8 mouse cellular contexts compared by ENCODE assay signal in the genomic region with DNA sequence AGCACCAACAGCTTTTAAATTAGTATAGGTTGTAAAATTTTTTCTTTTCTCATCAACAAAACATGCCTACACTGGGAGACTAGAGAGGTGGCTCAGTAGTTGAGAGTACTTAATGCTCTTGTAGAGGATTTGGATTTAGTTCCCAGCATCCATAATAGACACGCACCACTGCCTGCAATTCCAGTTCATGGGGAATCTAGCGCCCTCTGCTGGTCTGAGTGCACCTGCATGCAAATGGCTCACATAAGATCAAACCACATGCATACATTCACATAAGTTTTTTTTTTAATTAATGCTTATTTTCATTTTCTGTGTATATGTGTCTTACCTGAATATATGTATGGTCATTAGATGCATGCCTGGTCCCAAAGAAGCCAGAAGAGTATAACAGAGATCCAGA. TPM values are rescaled to one million over a fixed set of nuclear protein-coding genes. Genes with fewer than 3 reads are reported as not detected.
DNase-seq lines count a peak whose midpoint lies in the region; ATAC-seq and TF ChIP-seq lines count a peak whose summit lies in the region.

No protein-coding gene starts in this region.

- no peaks in the 10 kb centered on the region for H3K36me3 ChIP-seq in midbrain, embryonic 10.5 days
- no peaks in the 10 kb centered on the region for H3K36me3 ChIP-seq in midbrain, embryonic 13.5 days
- no peaks in the 10 kb centered on the region for H3K36me3 ChIP-seq in limb, embryonic 10.5 days

- no peak for TF ChIP-seq POLR2A in bone marrow macrophage, adult 2 months (IDR thresholded peaks at IDR 0.05; ENCODE audit: borderline replicate concordance, low read depth, low read length)

- peak; percentile 40 to 62 for DNase-seq in cerebellum, postnatal 14 days
- DNase-seq in cerebellum, adult 11-12 months, result no peak
- peak; percentile 28 for DNase-seq in midbrain, embryonic 10.5 days (ENCODE audit: low spot score)
- peak; percentile 41 for DNase-seq in limb, embryonic 10.5 days (ENCODE audit: low spot score)
- DNase-seq in thymus, postnatal 14 days, result peak; percentile 49
- no peak for DNase-seq in urinary bladder, adult 2 months (ENCODE audit: low spot score)

- H3K4me2 ChIP-seq in midbrain, embryonic 13.5 days (replicated peaks), result no peak overlapping the region

- TF ChIP-seq CTCF in bone marrow macrophage, adult 2 months (IDR thresholded peaks at IDR 0.05; ENCODE audit: low read depth, low read length), result peak; percentile 82

- 52% methylated on average over 2 of the region's 2 CpGs for whole genome bisulfite sequencing in midbrain, embryonic 10.5 days
- 31% methylated on average over 2 of the region's 2 CpGs for WGBS in midbrain, embryonic 13.5 days
- WGBS in limb, embryonic 10.5 days, result 41% methylated on average over 2 of the region's 2 CpGs

- H3K9ac ChIP-seq in midbrain, embryonic 13.5 days (replicated peaks), result no peak overlapping the region

- H3K4me3 ChIP-seq in midbrain, embryonic 10.5 days, result no peak overlapping the region
- H3K4me3 ChIP-seq in midbrain, embryonic 13.5 days (replicated peaks), result no peak overlapping the region
- H3K4me3 ChIP-seq in bone marrow macrophage, adult 2 months (ENCODE audit: insufficient read depth, low read length), result no peak overlapping the region
- H3K4me3 ChIP-seq in limb, embryonic 10.5 days, result no peak overlapping the region

- H3K27ac ChIP-seq in midbrain, embryonic 10.5 days (replicated peaks), result no peak overlapping the region
- no peak overlapping the region for H3K27ac ChIP-seq in midbrain, embryonic 13.5 days
- no peak overlapping the region for H3K27ac ChIP-seq in bone marrow macrophage, adult 2 months (ENCODE audit: insufficient read depth, low read depth, low read length)
- no peak overlapping the region for H3K27ac ChIP-seq in limb, embryonic 10.5 days

- no peaks in the 10 kb centered on the region for H3K4me1 ChIP-seq in midbrain, embryonic 10.5 days
- no peaks in the 10 kb centered on the region for H3K4me1 ChIP-seq in midbrain, embryonic 13.5 days (replicated peaks)
- H3K4me1 ChIP-seq in bone marrow macrophage, adult 2 months (ENCODE audit: control insufficient read depth, insufficient read depth, low read length), result peaks cover 4% of the 10 kb centered on the region
- H3K4me1 ChIP-seq in limb, embryonic 10.5 days, result peaks cover 8% of the 10 kb centered on the region

- ATAC-seq in midbrain, embryonic 13.5 days, result no peak

- no peaks in the 10 kb centered on the region for H3K27me3 ChIP-seq in midbrain, embryonic 10.5 days (ENCODE audit: low read depth, poor library complexity, severe bottlenecking)
- peaks cover 4% of the 10 kb centered on the region; the same call in 1 of the 2 replicates for H3K27me3 ChIP-seq in midbrain, embryonic 13.5 days
- H3K27me3 ChIP-seq in limb, embryonic 10.5 days (ENCODE audit: low read depth, poor library complexity, severe bottlenecking), result peaks cover 17% of the 10 kb centered on the region

- H3K9me3 ChIP-seq in midbrain, embryonic 10.5 days (replicated peaks), result no peaks in the 10 kb centered on the region; the same call in 1 of the 2 replicates
- no peaks in the 10 kb centered on the region for H3K9me3 ChIP-seq in midbrain, embryonic 13.5 days
- 0 out of 2 replicates have a peak, but pooled peaks cover 2% of the 10 kb centered on the region for H3K9me3 ChIP-seq in limb, embryonic 10.5 days (replicated peaks)

RNA-seq across cellular contexts. Expression of a gene that starts 13.2 kb away (rescaled TPM):
- polyA plus RNA-seq in midbrain, embryonic 10.5 days (2016; fragmentation: Nextera tagmentation; extraction: Ambion mirVana), result not detected in 2 replicates
- polyA plus RNA-seq in midbrain, embryonic 13.5 days (2015; fragmentation: Nextera tagmentation; extraction: Ambion mirVana), result not detected in 2 replicates
- polyA plus RNA-seq in bone marrow macrophage, adult 2 months (2012; ENCODE audit: insufficient read depth, insufficient read length, missing spikeins), result not detected in 2 replicates
- not detected in 2 replicates for polyA plus RNA-seq in limb, embryonic 10.5 days (2016; fragmentation: Nextera tagmentation; extraction: Ambion mirVana)
- 0.04 TPM in 1 of 2 replicates, not detected in the other for polyA plus RNA-seq in urinary bladder, adult 2 months (2012; rRNA removed)

RNA-seq across cellular contexts. Expression of a gene that starts 26.1 kb away (rescaled TPM):
- polyA plus RNA-seq in midbrain, embryonic 10.5 days (2016; fragmentation: Nextera tagmentation; extraction: Ambion mirVana), result 29.6 and 35.1 TPM in 2 replicates
- 21.8 and 23.8 TPM in 2 replicates for polyA plus RNA-seq in midbrain, embryonic 13.5 days (2015; fragmentation: Nextera tagmentation; extraction: Ambion mirVana)
- polyA plus RNA-seq in bone marrow macrophage, adult 2 months (2012; ENCODE audit: insufficient read depth, insufficient read length, missing spikeins), result 256 and 280 TPM in 2 replicates
- 23.6 and 29.4 TPM in 2 replicates for polyA plus RNA-seq in limb, embryonic 10.5 days (2016; fragmentation: Nextera tagmentation; extraction: Ambion mirVana)
- polyA plus RNA-seq in urinary bladder, adult 2 months (2012; rRNA removed), result 303 and 327 TPM in 2 replicates

RNA-seq across cellular contexts. Expression of a gene that starts 26.2 kb away (rescaled TPM):
- polyA plus RNA-seq in midbrain, embryonic 10.5 days (2016; fragmentation: Nextera tagmentation; extraction: Ambion mirVana), result 0.71 and 1.2 TPM in 2 replicates
- polyA plus RNA-seq in midbrain, embryonic 13.5 days (2015; fragmentation: Nextera tagmentation; extraction: Ambion mirVana), result 0.66 and 1.7 TPM in 2 replicates
- 1.6 and 4.7 TPM in 2 replicates for polyA plus RNA-seq in bone marrow macrophage, adult 2 months (2012; ENCODE audit: insufficient read depth, insufficient read length, missing spikeins)
- 0.06 TPM in 1 of 2 replicates, not detected in the other for polyA plus RNA-seq in limb, embryonic 10.5 days (2016; fragmentation: Nextera tagmentation; extraction: Ambion mirVana)
- polyA plus RNA-seq in urinary bladder, adult 2 months (2012; rRNA removed), result 1.6 and 2.4 TPM in 2 replicates

Comparison
In these comparisons a context has a peak if more than half of its experiments do, and no peak if none do; other contexts are left out.
1. DNase-seq: peak in cerebellum, postnatal 14 days (2 of 2), midbrain, embryonic 10.5 days (single experiment), limb, embryonic 10.5 days (single experiment) and thymus, postnatal 14 days (single experiment); none in cerebellum, adult 11-12 months (single experiment) and urinary bladder, adult 2 months (single experiment).